ENCODE assay signal across 8 mouse cellular contexts in genomic region chr5:24995576-24996100, GRCm38 (mm10).
DNase-seq lines count a peak whose midpoint lies in the region; ATAC-seq and TF ChIP-seq lines count a peak whose summit lies in the region.

No protein-coding gene starts in this region.

- peaks cover 11% of the 10 kb centered on the region for H3K36me3 ChIP-seq in heart, postnatal 0 days (replicated peaks; ENCODE audit: control insufficient read depth, insufficient read depth, low read length)

- TF ChIP-seq CTCF in embryonic fibroblast, embryonic 13.5 days (IDR thresholded peaks at IDR 0.05; ENCODE audit: borderline replicate concordance, insufficient read depth, low read length) = no peak
- no peak for TF ChIP-seq CTCF in heart, postnatal 0 days (IDR thresholded peaks at IDR 0.05; ENCODE audit: low read depth)

- H3K4me3 ChIP-seq in embryonic fibroblast, embryonic 13.5 days (ENCODE audit: insufficient read depth, low read length) = peak overlapping the region; percentile 21
- H3K4me3 ChIP-seq in heart, postnatal 0 days (ENCODE audit: low read depth, low read length) = peak overlapping the region; percentile 50

- H3K27me3 ChIP-seq in heart, postnatal 0 days (ENCODE audit: control insufficient read depth, insufficient read depth, low read length) = no peaks in the 10 kb centered on the region

- no peak overlapping the region for H3K27ac ChIP-seq in embryonic fibroblast, embryonic 13.5 days (ENCODE audit: insufficient read depth, low read length)
- H3K27ac ChIP-seq in heart, postnatal 0 days (ENCODE audit: low read depth) = peak overlapping the region; percentile 97

- DNase-seq in ES-CJ7 (ENCODE audit: low read depth, low spot score) = peak; percentile 19
- peak; percentile 70 for DNase-seq in adrenal gland, postnatal 10 days
- DNase-seq in heart, postnatal 0 days (ENCODE audit: low spot score) = peak; percentile 97
- peak; percentile 58 to 82 for DNase-seq in kidney, postnatal 36 days
- peak; percentile 41 for DNase-seq in urinary bladder, adult 2 months (ENCODE audit: low spot score)
- DNase-seq in spleen, postnatal 10 days (ENCODE audit: low spot score in 2 of 2) = no peak

- H3K9me3 ChIP-seq in heart, postnatal 0 days (replicated peaks; ENCODE audit: control insufficient read depth, low read length) = no peaks in the 10 kb centered on the region

- peak; percentile 94 for ATAC-seq in heart, postnatal 0 days (ENCODE audit: insufficient read depth, low read depth)
- ATAC-seq in megakaryocyte-erythroid progenitor cell, adult 5-6 weeks (replicated peaks; ENCODE audit: low FRiP score, low TSS enrichment, poor library complexity, severe bottlenecking) = peak; percentile 48

- H3K4me2 ChIP-seq in heart, postnatal 0 days (ENCODE audit: low read depth, low read length) = peak overlapping the region; percentile 63

- H3K9ac ChIP-seq in heart, postnatal 0 days (replicated peaks; ENCODE audit: low read depth, low read length) = peak overlapping the region; percentile 66

- TF ChIP-seq POLR2A in embryonic fibroblast, embryonic 13.5 days (IDR thresholded peaks at IDR 0.05; ENCODE audit: low read depth, low read length) = 0 out of 2 replicates have a peak, but pooled peaks have one; percentile 28

- 5% methylated on average over 13 of the region's 13 CpGs for WGBS in heart, postnatal 0 days

- peak; percentile 79; the same call in 1 of the 2 replicates for TF ChIP-seq EP300 in heart, postnatal 0 days (IDR thresholded peaks at IDR 0.05; ENCODE audit: low read depth)

- H3K4me1 ChIP-seq in embryonic fibroblast, embryonic 13.5 days (ENCODE audit: control insufficient read depth, insufficient read depth, low read length) = peaks cover 5% of the 10 kb centered on the region
- H3K4me1 ChIP-seq in heart, postnatal 0 days (ENCODE audit: control insufficient read depth, insufficient read depth) = peaks cover 52% of the 10 kb centered on the region

Comparison
In these comparisons a context has a peak if more than half of its experiments do, and no peak if none do; other contexts are left out.
1. DNase-seq: peak in ES-CJ7 (single experiment), adrenal gland, postnatal 10 days (single experiment), heart, postnatal 0 days (single experiment), kidney, postnatal 36 days (2 of 2) and urinary bladder, adult 2 months (single experiment); none in spleen, postnatal 10 days (0 of 2).